Mouse (Mus musculus) G1E (cell line): ENCODE data around the gene Rubcn. TPM values are rescaled to one million over a fixed set of nuclear protein-coding genes. Genes with fewer than 3 reads are reported as not detected.

Experiments used
- ATAC-seq: 2 replicates; pipeline ENCODE4 v1.8.0; 2016; ENCODE audit warnings: mild to moderate bottlenecking; ENCODE audit not compliant: insufficient number of reproducible peaks, poor library complexity, low FRiP score, severe bottlenecking; ENCODE audit errors: extremely low read depth
- DNase-seq: peaks from one replicate; pipeline ENCODE4 v3.0.0; 2012; ENCODE audit warnings: low spot score
- H3K27me3 ChIP-seq: 2 replicates; pipeline ENCODE4 v1.6.1; 2012; ENCODE audit warnings: mild to moderate bottlenecking, low read length, inconsistent platforms; ENCODE audit not compliant: insufficient read depth
- H3K36me3 ChIP-seq: replicated peaks from 2 replicates; pipeline ENCODE3; 2012; ENCODE audit warnings: mild to moderate bottlenecking, inconsistent platforms
- H3K4me1 ChIP-seq: 2 replicates; pipeline ENCODE4 v1.6.1; 2012; ENCODE audit warnings: low read depth, low read length, inconsistent platforms, mixed read lengths; ENCODE audit not compliant: insufficient read depth
- H3K4me3 ChIP-seq: 2 replicates; pipeline ENCODE4 v1.5.1; 2012; ENCODE audit warnings: low read depth, mild to moderate bottlenecking, inconsistent platforms, low read length, moderate library complexity, mixed read lengths
- H3K9me3 ChIP-seq: replicated peaks from 2 replicates; pipeline ENCODE4 v1.6.1; 2012; ENCODE audit warnings: inconsistent platforms
- CTCF ChIP-seq: IDR thresholded peaks from 2 replicates; pipeline ENCODE4 v1.5.1; 2012; ENCODE audit warnings: low read depth, low read length, inconsistent platforms, mixed read lengths
- GATA1 ChIP-seq: IDR thresholded peaks from 2 replicates; pipeline ENCODE4 v1.6.1; 2012; ENCODE audit warnings: borderline replicate concordance, low read length, inconsistent platforms, mixed read lengths
- GATA2 ChIP-seq: IDR thresholded peaks from 2 replicates; pipeline ENCODE4 v1.6.1; 2012; ENCODE audit warnings: low read depth, low read length, inconsistent platforms, borderline replicate concordance
- POLR2AphosphoS5 ChIP-seq: IDR thresholded peaks from 2 replicates; pipeline ENCODE4 v1.6.1; 2012; ENCODE audit warnings: low read depth, low read length, inconsistent platforms; ENCODE audit not compliant: insufficient replicate concordance
- TAL1 ChIP-seq: conservative IDR thresholded peaks from 2 replicates; pipeline ENCODE4 v1.6.1; 2012; ENCODE audit warnings: low read depth, low read length, inconsistent platforms, mixed read lengths
- polyA plus RNA-seq: library from polyadenylated mRNA; stranded (reverse); fragments of >175 nt; gene quantifications from 2 replicates; pipeline ENCODE4 v1.2.3, GENCODE M21; 2012
- total RNA-seq, 2 experiments: library from RNA; stranded (forward) in 1 of 2; stranded (reverse) in 1 of 2; fragments of 200-1000 nt in 1 of 2; fragments of >200 nt in 1 of 2; fragmentation: Nextera tagmentation in 1 of 2; gene quantifications; 2 replicates each; pipeline ENCODE4 v1.2.3; 2014 to 2017

Rubcn gene
- total and polyA plus RNA-seq, 3 experiments = 9.4 to 18.1 (median 13.4) TPM

DNA sequence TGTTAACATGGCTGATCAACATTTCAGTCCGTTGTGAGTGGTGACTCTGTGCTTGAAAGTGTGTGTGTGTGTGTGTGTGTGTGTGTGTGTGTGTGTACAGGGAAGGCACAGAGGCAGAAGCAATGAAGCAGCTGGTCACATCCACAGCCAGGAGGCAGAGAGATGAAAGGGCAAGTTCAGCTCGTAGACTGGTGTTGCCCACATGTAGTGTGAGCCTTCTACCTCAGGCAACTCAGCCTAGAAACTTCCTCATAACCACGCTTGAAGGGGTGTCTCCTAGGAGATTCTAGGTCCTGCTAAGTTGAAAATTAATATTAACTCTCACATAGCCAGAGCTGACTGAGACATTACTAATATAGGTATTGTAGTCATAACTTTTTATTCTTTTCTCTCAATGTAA, 4.2 kb downstream of the Rubcn start:
- TF ChIP-seq GATA1 (no peak), GATA2 (no peak), POLR2AphosphoS5 (no peak), CTCF (no peak), TAL1 (no peak)
- H3K9me3 ChIP-seq = no peaks in the 10 kb centered on the region
- H3K36me3 ChIP-seq = no peaks in the 10 kb centered on the region
- DNase-seq = no peak
- no peak for ATAC-seq
- peaks cover 2% of the 10 kb centered on the region; the same call in 1 of the 2 replicates for H3K27me3 ChIP-seq
- no peak overlapping the region for H3K4me3 ChIP-seq
- peaks cover 21% of the 10 kb centered on the region for H3K4me1 ChIP-seq

GRCm38 (mm10) chr16:32870231-32870630, 7.3 kb downstream of the Rubcn start:
- no peak for ATAC-seq
- peaks cover 28% of the 10 kb centered on the region for H3K4me1 ChIP-seq

DNA sequence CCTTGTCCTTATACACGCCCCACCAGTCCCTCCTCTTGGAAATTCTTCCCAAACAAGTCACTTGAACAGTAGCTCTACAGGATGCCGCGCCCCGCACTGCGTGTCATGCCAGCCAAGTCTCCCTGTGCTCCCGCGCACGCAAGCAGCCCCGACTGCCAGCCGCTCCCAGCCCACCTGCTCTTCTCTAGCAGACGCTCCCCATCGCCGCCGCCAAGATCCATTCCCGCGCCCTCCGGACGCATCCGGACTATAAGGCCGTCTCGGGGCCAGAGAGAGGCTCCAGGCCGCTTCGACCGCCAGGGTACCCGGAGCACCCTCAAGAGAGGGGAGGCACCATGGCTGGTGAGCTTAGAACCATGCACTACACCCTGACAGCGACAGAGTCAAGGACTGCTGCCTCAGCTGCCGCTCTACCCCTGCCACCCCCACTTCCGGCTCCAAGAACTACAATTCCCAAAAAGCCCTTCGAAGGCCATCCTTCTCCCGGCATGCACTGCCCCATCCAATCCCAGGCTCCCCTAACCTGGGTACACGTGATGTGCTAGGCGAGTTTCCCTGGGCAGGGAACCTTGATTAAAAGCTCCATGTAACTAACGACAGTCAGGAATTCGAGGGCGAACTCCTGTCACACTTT, 9.5 kb downstream of the Rubcn start:
- DNase-seq = peak; percentile 84
- H3K4me1 ChIP-seq = peaks cover 27% of the 10 kb centered on the region
- no peaks in the 10 kb centered on the region for H3K9me3 ChIP-seq
- peak; percentile 84 for ATAC-seq
- peaks cover 2% of the 10 kb centered on the region; the same call in 1 of the 2 replicates for H3K27me3 ChIP-seq
- peaks cover 29% of the 10 kb centered on the region for H3K36me3 ChIP-seq
- peak overlapping the region; percentile 75 for H3K4me3 ChIP-seq
- TF ChIP-seq POLR2AphosphoS5 (no peak), GATA2 (no peak), GATA1 (no peak)

More at GRCm38 (mm10) chr16:32870231-32870630, 7.3 kb downstream of the Rubcn start:
- Histone ChIP-seq H3K36me3 (peaks cover 10% of the 10 kb centered on the region), H3K4me3 (no peak overlapping the region), H3K9me3 (no peaks in the 10 kb centered on the region), H3K27me3 (peaks cover 2% of the 10 kb centered on the region; the same call in 1 of the 2 replicates)
- no peak for DNase-seq
- TF ChIP-seq GATA2 = no peak

DNA sequence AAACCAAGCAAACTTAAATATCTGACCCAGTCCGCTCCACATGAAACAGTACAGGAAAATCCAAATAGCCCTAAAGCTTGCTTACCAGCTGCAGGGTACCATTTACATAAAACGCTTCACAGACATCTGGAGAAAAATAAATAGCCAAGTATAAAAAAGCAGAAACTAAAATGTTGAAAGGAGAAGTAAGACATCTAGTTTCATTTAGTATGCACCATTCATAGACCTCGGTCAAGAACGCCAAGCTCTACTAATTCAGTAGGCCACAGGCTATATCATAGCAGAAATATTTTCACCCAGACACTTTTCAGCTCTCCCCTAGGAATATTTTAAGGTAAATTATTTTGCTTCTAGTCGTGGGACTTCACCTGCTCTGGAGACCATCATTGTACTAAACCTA, 10.9 kb downstream of the Rubcn start:
- Histone ChIP-seq H3K4me3 (no peak overlapping the region; the same call in 1 of the 2 replicates), H3K36me3 (peaks cover 31% of the 10 kb centered on the region), H3K9me3 (no peaks in the 10 kb centered on the region), H3K27me3 (peaks cover 2% of the 10 kb centered on the region; the same call in 1 of the 2 replicates), H3K4me1 (peaks cover 25% of the 10 kb centered on the region)
- DNase-seq (no peak), ATAC-seq (no peak)
- TF ChIP-seq GATA1 = no peak
- no peak for TF ChIP-seq CTCF
- TF ChIP-seq TAL1 = no peak

DNA sequence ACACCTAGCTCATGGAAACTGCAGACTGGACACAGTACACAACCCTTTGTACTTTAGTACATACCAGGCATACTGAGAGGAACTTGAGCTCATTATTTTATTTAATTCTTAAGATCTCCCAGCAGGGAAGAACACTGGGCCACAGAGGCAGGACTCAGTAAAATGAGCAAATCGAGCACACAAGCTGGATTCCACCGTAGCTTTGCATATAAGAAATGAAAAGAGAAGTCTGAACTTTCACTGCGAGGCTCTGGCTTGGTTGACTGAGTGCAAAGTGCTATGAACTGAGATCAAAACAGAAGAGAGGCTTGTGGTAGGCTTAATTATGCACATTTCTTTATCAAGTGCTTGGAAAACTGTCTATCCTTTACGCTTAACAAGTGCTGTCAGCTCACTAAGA, 12.2 kb downstream of the Rubcn start:
- Histone ChIP-seq H3K4me3 (no peak overlapping the region), H3K4me1 (peaks cover 25% of the 10 kb centered on the region), H3K27me3 (peaks cover 2% of the 10 kb centered on the region; the same call in 1 of the 2 replicates), H3K9me3 (no peaks in the 10 kb centered on the region), H3K36me3 (peaks cover 39% of the 10 kb centered on the region)
- ATAC-seq (no peak), DNase-seq (no peak)
- TF ChIP-seq GATA2 = no peak
- no peak for TF ChIP-seq CTCF
- no peak for TF ChIP-seq TAL1
- no peak for TF ChIP-seq POLR2AphosphoS5
- no peak for TF ChIP-seq GATA1

DNA sequence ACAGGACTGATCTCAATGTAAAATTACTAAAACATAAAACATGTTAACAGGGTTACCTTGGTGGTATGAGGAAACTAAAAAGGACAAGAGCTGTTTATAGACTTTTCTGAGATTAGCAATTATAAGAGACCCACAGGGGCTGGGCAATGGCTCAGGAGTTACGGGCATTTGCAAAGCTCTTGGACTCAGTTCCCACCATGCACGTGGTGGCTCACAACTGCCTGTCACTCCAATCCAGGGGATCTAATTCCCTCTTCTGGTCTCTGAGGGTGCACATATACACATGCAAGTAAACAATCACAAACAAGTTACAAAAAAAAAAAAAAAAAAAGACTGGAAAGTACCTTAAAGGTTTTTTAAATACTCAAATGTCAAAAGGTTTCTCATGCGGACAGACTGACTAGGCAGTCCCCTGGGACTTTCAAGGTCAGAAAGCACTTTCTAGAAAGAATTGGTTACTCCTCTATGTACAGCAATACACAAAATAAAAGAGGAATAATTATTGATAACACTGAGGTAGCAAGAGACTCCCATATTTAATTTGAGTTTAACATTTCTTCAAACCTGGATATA, 15.7 kb downstream of the Rubcn start:
- Histone ChIP-seq H3K4me3 (no peak overlapping the region), H3K9me3 (no peaks in the 10 kb centered on the region), H3K4me1 (peaks cover 9% of the 10 kb centered on the region), H3K27me3 (no peaks in the 10 kb centered on the region), H3K36me3 (peaks cover 53% of the 10 kb centered on the region)
- ATAC-seq = no peak
- DNase-seq = no peak
- TF ChIP-seq GATA2 (no peak), GATA1 (no peak), POLR2AphosphoS5 (no peak), TAL1 (no peak), CTCF (no peak)
